ENCODE assay signal across 24 mouse cellular contexts in the genomic region with DNA sequence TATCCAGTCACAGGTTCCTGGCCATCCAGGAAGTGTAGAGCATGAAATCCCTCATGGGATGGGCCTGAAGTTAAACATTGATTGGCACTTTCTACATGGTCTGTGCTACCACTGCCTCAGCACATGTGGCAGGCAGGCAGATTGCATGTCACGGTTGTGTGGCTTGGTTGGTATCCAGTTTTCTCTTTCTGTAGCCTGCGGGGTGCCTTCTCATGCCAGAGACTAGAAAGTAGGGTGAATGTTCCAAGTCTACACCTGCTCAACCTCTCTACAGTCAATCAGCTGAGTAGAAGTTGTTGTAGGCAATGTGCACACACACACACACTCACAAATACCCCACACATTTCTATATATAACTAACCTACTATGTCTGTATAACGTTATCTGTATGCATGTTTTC.
DNase-seq lines count a peak whose midpoint lies in the region; ATAC-seq and TF ChIP-seq lines count a peak whose summit lies in the region.
"Had no signal": no experiment of that assay in that cellular context is flagged by ENCODE, and none has a peak within 500 bp of the region (broad histone marks: within the 10 kb centered on the region; RNA-seq: fewer than 3 reads in every experiment).

No protein-coding gene starts in this region.

- H3K4me1 ChIP-seq in kidney, adult 2 months (ENCODE audit: control insufficient read depth, insufficient read depth, low read length), result no peaks in the 10 kb centered on the region
- H3K4me1 ChIP-seq in kidney, embryonic 14.5 days (ENCODE audit: control insufficient read depth, insufficient read depth, low read length), result no peaks in the 10 kb centered on the region
- H3K4me1 ChIP-seq: embryonic facial prominence, embryonic 12.5 days; heart, embryonic 12.5 days; limb, embryonic 13.5 days had no signal

- no peaks in the 10 kb centered on the region for H3K36me3 ChIP-seq in kidney, adult 2 months (ENCODE audit: control insufficient read depth, insufficient read depth, low read length)
- H3K36me3 ChIP-seq in kidney, embryonic 14.5 days (ENCODE audit: control insufficient read depth, insufficient read depth, low read length), result no peaks in the 10 kb centered on the region
- H3K36me3 ChIP-seq: embryonic facial prominence, embryonic 12.5 days; heart, embryonic 12.5 days; limb, embryonic 13.5 days; neural tube, embryonic 13.5 days had no signal

- no peak for DNase-seq in frontal cortex, postnatal 14 days (ENCODE audit: low spot score in 2 of 2)
- DNase-seq in kidney, adult 2 months, result peak; percentile 3
- peak; percentile 15 for DNase-seq in brain, adult 2 months (ENCODE audit: low read depth, low spot score)
- peak; percentile 12 for DNase-seq in kidney, postnatal 14 days
- DNase-seq in lung, adult 18-20 months, result no peak
- DNase-seq: adrenal gland, postnatal 14 days; cerebellum, adult 18-20 months; embryo, embryonic 11 days; gastrocnemius, adult 2 months; heart, adult 2 months; heart, postnatal 4 days; lung, postnatal 36 days; thymus, postnatal 4 days had no signal

- no peak overlapping the region for H3K4me2 ChIP-seq in kidney, embryonic 14.5 days (replicated peaks; ENCODE audit: low read depth, low read length)
- H3K4me2 ChIP-seq: embryonic facial prominence, embryonic 12.5 days; heart, embryonic 12.5 days; limb, embryonic 13.5 days; liver, embryonic 11.5 days; midbrain, embryonic 11.5 days; neural tube, embryonic 13.5 days had no signal

- H3K27me3 ChIP-seq in kidney, adult 2 months (replicated peaks; ENCODE audit: control insufficient read depth, insufficient read depth, low read length), result no peaks in the 10 kb centered on the region
- no peaks in the 10 kb centered on the region for H3K27me3 ChIP-seq in kidney, embryonic 14.5 days (ENCODE audit: control insufficient read depth, insufficient read depth, low read length)
- H3K27me3 ChIP-seq: embryonic facial prominence, embryonic 12.5 days; heart, embryonic 12.5 days; limb, embryonic 13.5 days; neural tube, embryonic 13.5 days; Patski had no signal

- no peak overlapping the region for H3K27ac ChIP-seq in kidney, adult 2 months (ENCODE audit: insufficient read depth, low read depth, low read length)
- no peak overlapping the region for H3K27ac ChIP-seq in kidney, embryonic 14.5 days (ENCODE audit: low read depth, low read length)
- H3K27ac ChIP-seq: embryonic facial prominence, embryonic 12.5 days; gastrocnemius, adult 2 months; heart, adult 2 months; limb, embryonic 13.5 days; neural tube, embryonic 13.5 days had no signal

- TF ChIP-seq POLR2A in kidney, adult 2 months (IDR thresholded peaks at IDR 0.05; ENCODE audit: low read depth, low read length), result no peak

- no peaks in the 10 kb centered on the region for H3K9me3 ChIP-seq in kidney, embryonic 14.5 days (ENCODE audit: control insufficient read depth, low read length)
- H3K9me3 ChIP-seq: embryonic facial prominence, embryonic 12.5 days; heart, embryonic 12.5 days; limb, embryonic 13.5 days; neural tube, embryonic 13.5 days had no signal

- no peak overlapping the region for H3K4me3 ChIP-seq in kidney, adult 2 months (ENCODE audit: insufficient read depth, low read depth, low read length)
- H3K4me3 ChIP-seq in kidney, embryonic 14.5 days (ENCODE audit: low read length), result no peak overlapping the region
- H3K4me3 ChIP-seq: embryonic facial prominence, embryonic 12.5 days; gastrocnemius, adult 2 months; heart, adult 2 months; heart, embryonic 12.5 days; limb, embryonic 13.5 days; neural tube, embryonic 13.5 days had no signal

- peak; percentile 65; the same call in 1 of the 2 replicates for ATAC-seq in frontal cortex, adult (ENCODE audit: low TSS enrichment)
- ATAC-seq in kidney, embryonic 14.5 days (ENCODE audit: low FRiP score, low TSS enrichment), result no peak
- ATAC-seq: forebrain, embryonic 14.5 days; intestine, postnatal 0 days; Patski had no signal

- no peak for TF ChIP-seq CTCF in kidney, adult 2 months (conservative IDR thresholded peaks at IDR 0.05; ENCODE audit: insufficient read depth, insufficient read length, low read depth, low read length)

- no peak overlapping the region for H3K9ac ChIP-seq in kidney, embryonic 14.5 days (ENCODE audit: low read depth, low read length)
- H3K9ac ChIP-seq: embryonic facial prominence, embryonic 12.5 days; heart, embryonic 12.5 days; limb, embryonic 13.5 days; neural tube, embryonic 13.5 days had no signal

- 50% methylated on average over 3 of the region's 3 CpGs for WGBS in kidney, adult 2 months
- WGBS in kidney, embryonic 14.5 days, result 80% methylated on average over 3 of the region's 3 CpGs

Comparison
In these comparisons a context has a peak if more than half of its experiments do, and no peak if none do; other contexts are left out.
1. DNase-seq: peak in kidney, adult 2 months (single experiment), brain, adult 2 months (single experiment) and kidney, postnatal 14 days (single experiment); none in frontal cortex, postnatal 14 days (0 of 2) and lung, adult 18-20 months (0 of 2).